30 mouse cellular contexts compared by ENCODE assay signal in the genomic region with DNA sequence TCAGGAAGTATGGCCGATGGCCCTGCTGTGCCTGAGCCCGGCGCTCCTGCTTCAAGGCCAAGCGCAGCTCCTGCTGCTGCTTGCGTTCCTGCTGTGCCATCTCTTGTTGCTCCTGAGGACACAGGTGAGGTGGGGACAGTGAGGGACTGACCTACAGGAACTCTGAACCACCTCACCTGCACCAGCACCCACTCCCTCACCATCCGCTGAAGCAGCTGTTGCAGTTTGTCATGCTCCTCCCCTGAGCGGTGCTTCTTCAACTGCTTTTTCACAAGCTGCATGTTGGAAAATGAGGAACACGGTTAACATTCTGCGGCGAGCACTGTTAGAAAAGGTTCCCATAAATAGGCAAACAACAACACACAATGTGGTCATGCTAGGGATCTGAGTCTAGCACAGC.
"Had no signal": no experiment of that assay in that cellular context is flagged by ENCODE, and none has a peak within 500 bp of the region (broad histone marks: within the 10 kb centered on the region; RNA-seq: fewer than 3 reads in every experiment).

No protein-coding gene starts in this region.

- H3K9me3 ChIP-seq: limb, embryonic 10.5 days; limb, embryonic 12.5 days; limb, embryonic 13.5 days; limb, embryonic 15.5 days; liver, embryonic 12.5 days; liver, embryonic 13.5 days; liver, embryonic 15.5 days; lung, embryonic 15.5 days; megakaryocyte, embryonic 14.5 days; midbrain, embryonic 10.5 days; midbrain, embryonic 12.5 days; midbrain, embryonic 13.5 days; midbrain, embryonic 15.5 days had no signal

- H3K9ac ChIP-seq: limb, embryonic 12.5 days; limb, embryonic 13.5 days; limb, embryonic 15.5 days; liver, embryonic 12.5 days; liver, embryonic 13.5 days; liver, embryonic 14.5 days; liver, embryonic 15.5 days; liver, postnatal 0 days; lung, embryonic 14.5 days; lung, embryonic 15.5 days; midbrain, embryonic 12.5 days; midbrain, embryonic 13.5 days; midbrain, embryonic 15.5 days had no signal

- ATAC-seq: liver, embryonic 12.5 days; liver, postnatal 0 days; lung, postnatal 0 days; midbrain, embryonic 13.5 days; midbrain, embryonic 15.5 days; midbrain, embryonic 16.5 days had no signal

- H3K4me3 ChIP-seq: left cerebral cortex, adult 2 months; limb, embryonic 10.5 days; limb, embryonic 12.5 days; limb, embryonic 13.5 days; limb, embryonic 15.5 days; liver, embryonic 12.5 days; liver, embryonic 13.5 days; liver, embryonic 15.5 days; lung, embryonic 15.5 days; megakaryocyte, embryonic 14.5 days; midbrain, embryonic 10.5 days; midbrain, embryonic 12.5 days; midbrain, embryonic 13.5 days; midbrain, embryonic 15.5 days; myocyte had no signal

- H3K4me2 ChIP-seq: limb, embryonic 12.5 days; limb, embryonic 13.5 days; limb, embryonic 15.5 days; liver, embryonic 11.5 days; liver, embryonic 12.5 days; liver, embryonic 13.5 days; liver, embryonic 15.5 days; lung, embryonic 14.5 days; lung, embryonic 15.5 days; midbrain, embryonic 12.5 days; midbrain, embryonic 13.5 days; midbrain, embryonic 15.5 days had no signal

- H3K27me3 ChIP-seq: limb, embryonic 12.5 days; limb, embryonic 13.5 days; limb, embryonic 15.5 days; liver, embryonic 12.5 days; liver, embryonic 13.5 days; liver, embryonic 15.5 days; lung, embryonic 15.5 days; megakaryocyte, embryonic 14.5 days; midbrain, embryonic 12.5 days; midbrain, embryonic 13.5 days; midbrain, embryonic 15.5 days had no signal

- DNase-seq: left cerebral cortex, postnatal 4 days; liver; liver, embryonic 13.5 days; liver, postnatal 0 days; lung, adult 18-20 months; lung, adult 2 months; lung, embryonic 14.5 days; lung, postnatal 10 days; lung, postnatal 14 days; lung, postnatal 36 days; lung, postnatal 4 days had no signal

- H3K27ac ChIP-seq: left cerebral cortex, adult 2 months; limb, embryonic 10.5 days; limb, embryonic 12.5 days; limb, embryonic 13.5 days; limb, embryonic 15.5 days; liver, embryonic 12.5 days; liver, embryonic 13.5 days; liver, embryonic 14.5 days; liver, embryonic 15.5 days; lung, embryonic 15.5 days; macrophage; midbrain, embryonic 10.5 days; midbrain, embryonic 12.5 days; midbrain, embryonic 13.5 days; midbrain, embryonic 15.5 days had no signal
